Mouse (Mus musculus): ENCODE data around the gene Nfat5.

DNA sequence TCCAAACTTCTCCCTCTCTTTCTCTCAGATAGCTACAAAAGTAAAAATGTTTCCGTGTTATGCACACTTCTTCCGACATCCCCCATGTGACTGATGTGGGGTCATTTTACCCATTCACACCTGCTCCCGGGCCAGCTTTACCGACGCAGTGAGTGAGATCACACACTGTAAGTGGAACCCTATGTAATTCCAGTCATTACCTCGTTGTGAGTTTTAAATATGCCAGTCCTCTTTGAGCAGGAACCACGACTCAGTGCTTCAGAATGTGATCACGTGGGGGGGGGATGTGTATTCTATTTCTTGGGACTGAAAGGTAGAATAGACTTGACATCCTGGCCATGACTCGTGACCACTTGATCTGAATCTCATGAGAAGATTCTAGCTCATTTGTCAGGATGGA lies 24.8 kb upstream of the Nfat5 start:
- TF ChIP-seq POLR2A (IDR thresholded peaks at IDR 0.05; ENCODE audit: control insufficient read depth, low read depth, low read length) (no peak), CTCF (IDR thresholded peaks at IDR 0.05; ENCODE audit: control insufficient read depth, insufficient read depth, insufficient replicate concordance, low read depth, low read length) (no peak)
